Mouse (Mus musculus) neural tube, embryonic 11.5 days (tissue): ENCODE data around the gene Sbds. TPM values are rescaled to one million over a fixed set of nuclear protein-coding genes. Genes with fewer than 3 reads are reported as not detected.
"Not testable (repeated sequence)": the region's sequence is repeated elsewhere in the genome, so short reads cannot be mapped to it uniquely, and the experiment has no call there.

Experiments
- ATAC-seq: fragments of 200-750 bp; cut with Nextera tagmentation; 2 replicates; pipeline ENCODE4 v1.8.0; 2017; ENCODE audit warnings: moderate number of reproducible peaks, mild to moderate bottlenecking, moderate TSS enrichment, moderate library complexity; ENCODE audit not compliant: insufficient read depth, low FRiP score, low TSS enrichment
- DNase-seq: peaks from one replicate; pipeline ENCODE4 v3.0.0-alpha.2; 2015; ENCODE audit warnings: low spot score
- H3K27ac ChIP-seq: fragments of 300-500 bp; sonication (generic); 2 replicates; pipeline ENCODE4 v1.5.1; 2014; ENCODE audit warnings: low read depth, mild to moderate bottlenecking, low read length
- H3K27me3 ChIP-seq: fragments of 300-500 bp; sonication (generic); 2 replicates; pipeline ENCODE4 v1.6.1; 2014; ENCODE audit warnings: mild to moderate bottlenecking, low read length, mixed read lengths; ENCODE audit not compliant: control insufficient read depth, insufficient read depth
- H3K36me3 ChIP-seq: fragments of 300-500 bp; sonication (generic); 2 replicates; pipeline ENCODE4 v1.6.1; 2014; ENCODE audit warnings: mild to moderate bottlenecking, low read length, moderate library complexity, mixed read lengths; ENCODE audit not compliant: control insufficient read depth, insufficient read depth
- H3K4me1 ChIP-seq: fragments of 300-500 bp; sonication (generic); 2 replicates; pipeline ENCODE4 v1.6.1; 2014; ENCODE audit warnings: low read length, mixed read lengths; ENCODE audit not compliant: control insufficient read depth, insufficient read depth
- H3K4me2 ChIP-seq: fragments of 300-500 bp; sonication (generic); 2 replicates; pipeline ENCODE4 v1.6.1; 2014; ENCODE audit warnings: low read depth, mild to moderate bottlenecking, moderate library complexity
- H3K4me3 ChIP-seq: fragments of 300-500 bp; sonication (generic); 2 replicates; pipeline ENCODE4 v1.5.1; 2014; ENCODE audit warnings: low read depth, low read length
- H3K9ac ChIP-seq: fragments of 300-500 bp; sonication (generic); 2 replicates; pipeline ENCODE4 v1.6.1; 2014; ENCODE audit warnings: mild to moderate bottlenecking, low read length
- H3K9me3 ChIP-seq: fragments of 300-500 bp; sonication (generic); 2 replicates; pipeline ENCODE4 v1.6.1; 2016; ENCODE audit warnings: low read length; ENCODE audit not compliant: control insufficient read depth
- WGBS: fragments of 180-500 bp; shearing (Covaris S2); extraction: QIAGEN DNeasy Blood & Tissue Kit; methylation state at CpG from one replicate; pipeline ENCODE4 v1.1.7; 2014; 5-methylcytosine and 5-hydroxymethylcytosine counted together
- polyA plus RNA-seq: library from polyadenylated mRNA; unstranded; fragments of >200 nt; fragmentation: Nextera tagmentation; extraction: Ambion mirVana; gene quantifications from 2 replicates; pipeline ENCODE4 v1.2.1, GENCODE M21; 2014

The Sbds gene
- polyA plus RNA-seq, 1 experiment from 2014 or later: 71.3 TPM

DNA sequence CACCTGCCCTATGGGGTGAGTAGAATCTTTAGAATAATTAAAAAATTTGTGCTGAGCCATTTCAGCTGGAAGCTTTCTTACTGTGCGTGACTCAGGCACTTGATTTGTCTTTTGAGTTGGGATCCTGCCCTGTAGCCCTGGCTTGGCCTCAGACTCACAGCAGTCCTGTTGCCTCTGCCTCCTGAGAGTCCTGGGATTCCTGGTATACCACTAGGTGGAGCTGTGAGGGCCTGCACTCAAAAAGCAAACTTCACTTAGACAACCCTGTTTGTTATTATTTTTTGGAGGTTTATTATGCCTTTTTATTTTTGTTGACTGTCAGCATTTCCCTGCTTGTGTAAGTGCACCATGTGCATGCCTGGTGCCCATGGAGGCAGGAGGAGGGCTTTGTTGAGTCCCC is 12.0 kb upstream of the Sbds start:
- no peak overlapping the region for H3K4me3 ChIP-seq
- no peaks in the 10 kb centered on the region for H3K9me3 ChIP-seq
- H3K4me1 ChIP-seq: no peaks in the 10 kb centered on the region
- ATAC-seq (no peak), DNase-seq (no peak)
- no peak overlapping the region for H3K4me2 ChIP-seq
- WGBS: 100% methylated on average over 1 of the region's 1 CpGs
- H3K9ac ChIP-seq: no peak overlapping the region
- no peaks in the 10 kb centered on the region for H3K27me3 ChIP-seq
- H3K36me3 ChIP-seq: peaks cover 19% of the 10 kb centered on the region
- no peak overlapping the region for H3K27ac ChIP-seq

- 88% methylated on average over 7 of the region's 7 CpGs for WGBS
- Histone ChIP-seq H3K9ac (no peak overlapping the region), H3K27ac (no peak overlapping the region), H3K36me3 (peaks cover 16% of the 10 kb centered on the region), H3K4me2 (no peak overlapping the region), H3K4me1 (no peaks in the 10 kb centered on the region), H3K4me3 (no peak overlapping the region), H3K27me3 (no peaks in the 10 kb centered on the region), H3K9me3 (no peaks in the 10 kb centered on the region)
- no peak for DNase-seq
- no peak for ATAC-seq
Measured at GRCm38 (mm10) chr5:130266651-130267050, 11.3 kb upstream of the Sbds start.

DNA sequence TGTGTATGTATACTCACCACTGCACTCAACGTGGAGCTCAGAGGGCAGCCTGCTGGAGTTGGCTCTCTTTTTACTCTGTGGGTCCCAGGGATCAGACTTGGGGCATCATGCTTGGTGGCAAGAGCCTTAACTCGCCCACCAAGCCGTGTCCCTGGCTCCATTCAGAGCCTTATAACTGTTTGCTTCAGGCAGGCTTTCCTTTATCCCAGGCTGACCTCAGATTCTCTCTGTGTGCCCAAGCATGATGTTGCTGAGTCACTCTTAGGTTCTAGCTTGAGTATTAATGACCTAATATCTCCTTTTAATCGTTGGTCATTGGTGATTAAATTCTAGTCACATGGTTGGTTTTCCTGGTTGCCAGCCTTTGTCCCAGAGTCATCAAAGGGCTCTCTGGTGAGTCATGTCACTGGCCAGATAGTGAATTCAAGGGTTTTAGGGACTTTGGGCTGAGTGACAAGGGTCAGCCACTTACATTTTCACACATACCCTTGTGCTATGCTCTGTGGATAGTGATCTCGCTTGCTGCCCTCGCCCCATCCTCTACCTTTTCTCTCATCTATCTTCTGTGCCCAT is 9.2 kb upstream of the Sbds start:
- Histone ChIP-seq H3K9ac (no peak overlapping the region), H3K4me1 (no peaks in the 10 kb centered on the region), H3K27ac (no peak overlapping the region), H3K4me2 (no peak overlapping the region), H3K9me3 (no peaks in the 10 kb centered on the region), H3K4me3 (no peak overlapping the region), H3K27me3 (no peaks in the 10 kb centered on the region), H3K36me3 (peaks cover 16% of the 10 kb centered on the region)
- no peak for ATAC-seq
- 93% methylated on average over 6 of the region's 6 CpGs for WGBS
- no peak for DNase-seq

GRCm38 (mm10) chr5:130263454-130263853 is 8.1 kb upstream of the Sbds start:
- 83% methylated on average over 11 of the region's 11 CpGs for WGBS
- no peaks in the 10 kb centered on the region for H3K27me3 ChIP-seq
- H3K9ac ChIP-seq: no peak overlapping the region
- no peak overlapping the region for H3K27ac ChIP-seq
- ATAC-seq (no peak), DNase-seq (no peak)
- H3K4me1 ChIP-seq: no peaks in the 10 kb centered on the region
- no peaks in the 10 kb centered on the region for H3K9me3 ChIP-seq
- H3K4me3 ChIP-seq: no peak overlapping the region
- H3K4me2 ChIP-seq: no peak overlapping the region
- peaks cover 13% of the 10 kb centered on the region for H3K36me3 ChIP-seq

DNA sequence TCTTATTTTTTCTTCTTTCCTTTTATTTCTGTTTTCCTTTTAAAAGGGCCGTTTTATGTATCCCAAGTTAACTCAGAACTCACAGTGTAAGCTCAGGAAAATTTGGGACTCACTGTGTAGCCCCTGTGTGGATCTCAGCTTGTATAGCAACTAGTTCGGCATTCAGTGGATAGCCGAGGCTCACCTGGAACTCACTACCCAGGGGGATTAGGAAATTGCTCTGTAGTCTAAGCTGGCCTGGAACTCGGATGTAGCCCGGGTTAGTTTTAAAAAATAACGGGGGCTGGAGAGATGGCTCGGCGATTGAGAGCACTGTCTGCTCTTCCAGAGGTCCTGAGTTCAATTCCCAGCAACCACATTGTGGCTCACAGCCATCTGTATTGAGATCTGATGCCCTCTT is 2.0 kb upstream of the Sbds start:
- Histone ChIP-seq H3K9ac (peak overlapping the region; percentile 74), H3K36me3 (no peaks in the 10 kb centered on the region), H3K4me2 (peak overlapping the region; percentile 60), H3K4me3 (peak overlapping the region; percentile 67), H3K27ac (peak overlapping the region; percentile 60; the same call in 1 of the 2 replicates), H3K4me1 (peaks cover 3% of the 10 kb centered on the region; the same call in 1 of the 2 replicates), H3K27me3 (no peaks in the 10 kb centered on the region), H3K9me3 (no peaks in the 10 kb centered on the region)
- DNase-seq: no peak
- no peak for ATAC-seq
- WGBS: 10% methylated on average over 8 of the region's 8 CpGs

DNA sequence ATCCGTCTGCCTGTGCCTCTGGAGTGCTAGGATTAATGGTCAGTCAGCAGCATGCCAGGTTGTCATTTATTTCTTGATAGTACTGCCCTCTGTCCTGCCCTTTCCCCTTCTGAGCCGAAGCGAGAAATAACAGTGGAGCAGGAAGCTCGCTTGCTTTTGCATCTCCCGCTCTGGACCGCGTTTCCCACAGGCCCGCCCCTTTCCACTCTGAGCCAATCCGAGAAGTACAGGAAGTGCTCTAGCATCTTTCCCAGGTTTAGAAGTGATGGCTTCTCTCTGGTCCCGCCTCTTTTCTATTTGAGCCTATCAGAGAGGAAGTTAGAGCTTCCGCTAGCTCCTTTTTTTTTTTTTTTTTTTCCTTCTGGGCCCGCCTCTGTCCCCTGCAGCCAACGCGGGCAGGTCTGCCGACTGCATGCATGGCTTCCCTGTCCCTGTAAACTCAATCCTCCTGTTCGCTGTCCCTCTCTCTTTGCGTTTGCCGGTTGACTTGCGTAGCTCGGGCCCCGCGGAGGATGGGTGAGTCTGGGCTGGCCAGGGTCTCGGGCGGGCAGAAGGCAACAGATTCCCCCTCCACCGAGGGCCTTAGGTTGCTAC is 1.4 kb upstream of the Sbds start:
- peak; percentile 89 for DNase-seq
- Histone ChIP-seq H3K4me2 (peak overlapping the region; percentile 64), H3K9ac (peak overlapping the region; percentile 74), H3K27ac (peak overlapping the region; percentile 60; the same call in 1 of the 2 replicates), H3K27me3 (no peaks in the 10 kb centered on the region), H3K4me1 (peaks cover 3% of the 10 kb centered on the region; the same call in 1 of the 2 replicates), H3K9me3 (no peaks in the 10 kb centered on the region), H3K4me3 (peak overlapping the region; percentile 67), H3K36me3 (0 out of 2 replicates have a peak, but pooled peaks cover under 1% of the 10 kb centered on the region)
- ATAC-seq: peak; percentile 93
- WGBS: under 1% methylated on average over 25 of the region's 25 CpGs

- not testable (repeated sequence) for H3K27me3 ChIP-seq, H3K4me1 ChIP-seq, DNase-seq, H3K9me3 ChIP-seq, H3K36me3 ChIP-seq, ATAC-seq, H3K9ac ChIP-seq, H3K27ac ChIP-seq
- peak overlapping the region; percentile 64 for H3K4me2 ChIP-seq
- 32% methylated on average over 20 of the region's 20 CpGs for WGBS
- H3K4me3 ChIP-seq: peak overlapping the region; percentile 70
Measured at GRCm38 (mm10) chr5:130255799-130256525, 632 bp upstream of the Sbds start.

- ATAC-seq (no peak), DNase-seq (peak; percentile 26)
- H3K9ac ChIP-seq: peak overlapping the region; percentile 62
- WGBS: 20% methylated on average over 19 of the region's 19 CpGs
- H3K27ac ChIP-seq: peak overlapping the region; percentile 50; the same call in 1 of the 2 replicates
- peaks cover 3% of the 10 kb centered on the region; the same call in 1 of the 2 replicates for H3K4me1 ChIP-seq
- no peaks in the 10 kb centered on the region for H3K27me3 ChIP-seq
- H3K36me3 ChIP-seq: peaks cover 8% of the 10 kb centered on the region
- H3K4me2 ChIP-seq: peak overlapping the region; percentile 61
- H3K4me3 ChIP-seq: peak overlapping the region; percentile 70
- H3K9me3 ChIP-seq: no peaks in the 10 kb centered on the region
Measured at GRCm38 (mm10) chr5:130254164-130255016, 940 bp downstream of the Sbds start.
